Mouse (Mus musculus) embryo, embryonic 11 days (tissue): ENCODE data around the gene Grk5.
"Not testable (repeated sequence)": the region's sequence is repeated elsewhere in the genome, so short reads cannot be mapped to it uniquely, and the experiment has no call there.

ENCODE experiments used
- DNase-seq: peaks from one replicate; pipeline ENCODE4 v3.0.0-alpha.2; 2015

The Grk5 gene

DNA sequence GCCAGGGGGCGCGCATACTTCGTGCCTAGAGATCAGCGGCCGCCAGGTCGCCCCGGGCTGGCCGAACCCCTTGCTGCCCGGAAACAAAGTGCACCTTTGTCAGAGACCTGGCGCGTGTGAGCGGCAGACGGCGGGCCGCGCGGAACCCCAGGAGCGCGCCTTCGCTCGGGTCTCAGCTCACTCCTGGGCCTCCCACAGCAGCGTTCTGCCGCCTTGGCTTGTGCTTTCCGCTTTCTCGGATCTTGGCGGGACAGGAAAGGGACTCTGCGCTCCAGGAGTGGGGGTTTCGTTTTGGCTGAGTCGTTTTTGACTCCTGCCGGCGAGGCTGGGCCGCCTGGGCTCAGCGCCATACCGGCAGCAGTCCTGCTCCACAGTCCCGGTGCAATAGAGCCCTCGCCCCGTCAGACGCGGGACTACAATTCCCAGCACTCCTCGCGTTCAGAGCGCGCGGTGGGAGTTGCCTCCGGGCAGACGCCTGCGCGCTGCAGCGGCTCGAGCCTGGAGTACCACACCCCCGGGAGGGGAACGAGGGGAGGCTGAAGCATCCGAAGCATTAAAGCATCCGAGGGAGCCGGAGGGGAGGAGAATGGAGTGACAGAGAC lies at the start of gene Grk5:
TSS of gene Grk5 (plus strand) at position 36 of the 602 bp plus-strand sequence.
- DNase-seq = peak; percentile 97

DNA sequence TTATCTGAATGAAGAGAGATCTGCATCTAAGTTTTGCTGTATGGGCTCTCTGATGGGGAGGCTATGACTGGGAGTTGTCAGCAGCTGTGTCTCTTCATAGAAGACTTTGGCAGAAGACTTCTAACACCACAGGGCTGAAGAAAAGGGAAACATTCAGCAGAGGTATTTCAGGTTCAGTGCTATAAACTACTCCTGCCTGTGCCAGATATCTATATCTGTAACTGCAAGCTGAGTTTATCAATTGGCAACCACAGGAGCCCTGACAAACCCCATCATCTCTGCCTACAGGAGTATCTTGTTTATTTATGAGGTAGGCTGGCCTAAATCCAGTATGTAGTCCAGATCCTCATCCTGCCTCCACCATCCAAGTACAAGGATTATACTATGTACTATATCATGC lies 46.2 kb upstream of the Grk5 start:
- no peak for DNase-seq

DNA sequence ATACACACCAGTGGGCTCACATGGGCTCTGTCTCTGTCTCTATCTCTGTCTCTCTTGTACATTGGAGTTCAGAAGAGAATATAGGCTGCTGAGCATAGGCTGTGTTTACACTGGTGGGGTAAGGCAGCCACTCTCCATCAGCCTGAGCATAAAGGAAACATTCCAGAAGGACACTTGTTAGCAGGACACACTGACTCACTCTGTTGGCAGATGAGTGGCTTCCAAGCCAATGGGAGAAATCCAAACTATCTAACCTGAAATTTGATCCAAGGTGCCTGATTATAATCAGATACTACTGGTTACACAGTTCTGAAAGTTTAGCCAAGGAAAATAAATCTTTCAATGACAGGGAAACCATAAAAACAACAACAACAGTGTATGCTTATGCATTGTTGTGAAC lies 43.8 kb upstream of the Grk5 start:
- DNase-seq = no peak

DNA sequence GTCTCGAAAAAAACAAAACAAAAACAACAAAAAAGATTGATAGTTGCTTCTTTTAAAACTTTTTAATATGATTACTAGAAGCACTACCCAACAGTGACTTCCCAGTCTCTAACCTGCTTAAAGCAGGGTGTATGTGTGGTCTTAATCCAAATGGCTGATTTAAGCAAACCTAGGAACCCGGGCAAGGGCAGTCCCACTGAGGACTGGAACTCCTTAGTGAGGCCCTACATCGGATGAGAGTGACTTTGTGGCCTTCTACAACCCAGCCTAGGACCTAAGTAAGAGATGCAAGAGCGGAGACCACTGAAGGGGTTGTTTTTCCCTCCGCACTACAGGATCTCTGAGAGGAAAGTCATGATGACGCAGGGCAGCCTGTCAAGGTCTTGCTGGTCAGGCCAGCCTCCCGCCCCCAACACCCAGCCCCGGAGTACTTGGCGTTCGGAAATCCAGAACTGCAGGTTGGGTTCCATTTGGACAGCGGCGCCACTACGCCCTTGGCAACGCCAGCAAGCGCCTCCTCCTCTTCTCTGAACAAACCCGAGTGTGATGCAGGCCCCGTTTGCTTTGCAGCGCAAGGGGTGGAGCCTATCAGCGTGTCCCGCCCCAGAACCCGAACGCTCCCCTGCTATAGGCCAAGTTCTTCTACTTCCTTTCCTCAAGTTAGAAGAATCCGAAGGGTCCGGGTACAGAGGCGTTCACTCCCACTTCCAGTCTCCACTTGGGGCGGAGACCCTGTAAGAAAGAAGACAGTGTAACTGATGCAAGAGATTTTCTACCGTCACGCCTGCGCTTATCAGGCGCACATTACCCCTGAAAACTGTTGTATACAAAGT lies 28.5 kb upstream of the Grk5 start, which contains the start of gene Sfxn4:
TSS of gene Sfxn4 (minus strand) at position 612 of the 833 bp plus-strand sequence.
- DNase-seq = peak; percentile 94

DNA sequence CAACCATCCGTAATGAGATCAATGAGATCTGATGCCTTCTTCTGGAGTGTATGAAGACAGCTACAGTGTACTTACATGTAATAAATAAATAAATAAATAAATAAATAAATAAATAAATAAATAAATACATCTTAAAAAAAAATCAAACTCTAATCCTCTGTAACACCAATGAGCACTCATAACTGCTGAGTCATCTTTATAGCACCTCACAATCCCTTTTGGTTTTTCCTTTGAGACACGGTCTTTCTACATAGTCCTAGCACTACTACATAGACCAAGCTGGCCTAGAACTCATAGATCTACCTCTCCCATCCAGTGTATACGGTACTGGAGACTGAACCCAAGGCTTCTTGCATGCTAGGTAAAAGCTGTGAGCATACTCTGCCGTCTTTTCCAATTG lies 23.4 kb upstream of the Grk5 start:
- not testable (repeated sequence) for DNase-seq

DNA sequence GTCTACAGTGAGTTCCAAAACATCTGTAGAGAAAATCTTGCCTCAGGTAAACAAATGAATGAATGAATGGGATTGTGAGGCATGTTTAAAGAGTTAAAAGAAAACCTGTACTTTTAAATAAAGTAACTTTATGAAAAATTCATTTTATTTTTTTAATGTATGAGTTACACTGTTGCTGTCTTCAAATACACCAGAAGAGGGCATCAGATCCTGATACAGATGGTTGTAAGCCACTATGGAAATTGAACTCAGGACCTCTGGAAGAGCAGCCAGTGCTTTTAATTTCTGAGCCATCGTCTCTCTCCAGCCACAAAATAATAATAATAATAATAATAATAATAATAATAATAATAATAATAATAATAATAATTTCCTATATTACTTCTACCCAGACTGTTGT lies 19.1 kb upstream of the Grk5 start:
- no peak for DNase-seq

DNA sequence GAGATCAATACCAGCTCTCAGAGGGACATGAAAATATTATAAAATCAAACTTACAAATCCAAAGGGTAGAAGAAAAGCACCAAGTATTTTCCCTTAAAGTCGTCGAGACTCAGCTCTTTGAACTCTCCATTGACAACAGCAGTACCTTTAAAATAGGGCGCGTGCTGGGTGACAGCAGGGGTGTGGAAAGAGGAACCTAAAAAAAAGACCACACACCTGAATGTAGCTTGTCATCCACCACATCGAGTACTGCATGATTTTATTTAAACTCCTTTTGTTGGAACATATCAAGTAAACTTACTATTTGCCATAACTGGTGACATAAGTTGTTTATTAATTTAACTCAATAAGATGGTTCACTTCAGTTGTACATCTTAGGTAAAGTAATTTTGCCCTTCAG lies 18.2 kb upstream of the Grk5 start:
- DNase-seq = no peak

DNA sequence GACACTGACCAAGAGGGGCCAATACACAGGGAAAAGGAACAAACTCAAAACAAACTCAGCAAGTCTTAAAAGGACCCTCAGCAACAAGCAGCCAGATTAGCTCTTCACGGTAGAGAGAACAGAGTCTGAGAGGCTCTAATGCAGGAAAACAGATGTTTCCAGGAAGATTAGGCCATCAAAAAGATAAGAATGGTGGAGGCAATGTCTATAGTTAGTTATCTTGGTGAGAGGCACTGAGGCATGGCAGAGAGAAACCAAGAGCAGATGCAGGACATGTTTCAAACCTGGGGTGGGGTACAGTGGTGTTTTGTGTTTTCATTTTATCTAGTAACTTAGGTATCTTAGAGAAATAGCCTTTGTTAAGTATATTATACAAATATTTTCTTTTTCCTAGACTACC lies 17.3 kb upstream of the Grk5 start:
- DNase-seq = no peak

DNA sequence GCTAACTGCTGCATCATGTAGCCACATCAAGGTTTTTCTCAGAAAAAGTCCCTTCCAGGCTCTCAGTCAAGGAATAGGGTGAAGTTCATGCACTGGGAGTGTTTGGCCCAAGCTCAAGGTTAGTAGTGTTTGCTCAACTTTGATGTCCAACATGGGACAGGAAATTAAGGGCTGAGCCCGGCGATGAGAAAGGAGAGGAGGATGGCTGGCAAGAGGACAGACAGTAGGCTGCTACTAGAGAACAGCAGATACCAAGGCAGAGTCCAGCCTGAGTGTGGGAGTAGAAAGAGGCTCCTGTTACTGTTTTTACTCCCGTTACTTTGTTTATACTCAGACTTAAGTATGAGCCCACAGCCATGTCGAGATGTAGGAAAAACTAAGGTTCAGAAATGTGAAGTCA lies 16.0 kb upstream of the Grk5 start:
- DNase-seq = no peak

DNA sequence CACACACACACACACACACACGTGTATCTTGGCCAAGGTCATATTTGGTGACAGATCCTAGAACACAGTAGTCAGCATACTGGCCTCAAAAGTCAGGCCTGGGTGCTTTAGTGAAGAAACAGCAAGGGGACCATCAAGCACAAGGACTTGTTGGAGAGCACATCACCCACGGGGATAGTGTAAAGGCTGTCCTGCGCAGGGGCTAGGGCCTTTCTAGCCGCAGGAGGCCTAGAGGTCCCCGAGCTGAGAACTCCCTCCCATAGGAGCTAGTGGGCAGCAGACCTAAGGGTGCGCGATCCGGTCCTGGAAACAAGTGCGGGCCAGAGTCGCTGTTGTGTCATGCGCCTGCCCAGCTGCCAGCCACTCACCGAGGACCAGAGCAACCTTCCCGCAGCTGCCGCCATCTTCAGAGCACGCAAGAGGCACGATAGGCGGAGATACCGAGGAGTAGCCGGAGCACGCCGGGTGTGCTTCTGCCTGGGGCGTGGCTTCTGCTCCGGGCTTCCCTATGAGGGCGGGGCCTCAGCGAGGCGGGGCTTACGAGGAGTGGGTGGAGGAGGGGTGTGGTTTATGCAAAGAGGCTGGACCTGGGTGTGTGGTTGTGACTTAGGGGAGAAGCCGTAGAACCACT lies 15.4 kb upstream of the Grk5 start, which contains the start of gene Prdx3:
TSS of gene Prdx3 (minus strand) at position 493 of the 631 bp plus-strand sequence.
- peak; percentile 97 for DNase-seq

DNA sequence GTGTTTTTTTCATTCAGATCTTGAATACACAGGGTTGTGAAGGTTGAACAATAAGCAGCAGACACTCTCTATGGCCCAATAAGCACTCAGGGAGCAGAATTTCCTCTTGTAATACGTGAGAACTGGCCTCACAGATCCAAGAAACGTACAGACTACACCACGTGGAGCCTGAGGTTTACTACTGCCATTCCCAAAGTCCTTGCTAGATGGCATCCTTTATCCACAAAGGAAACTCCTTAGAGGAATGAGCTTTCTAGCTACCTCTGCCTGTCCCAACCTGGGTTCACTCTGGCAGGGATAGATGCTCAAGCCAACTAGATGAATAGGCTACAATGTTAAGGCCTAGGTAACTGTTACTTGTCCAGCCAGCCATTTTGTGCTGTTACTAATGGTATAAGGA lies 6.4 kb upstream of the Grk5 start:
- peak; percentile 53 for DNase-seq

DNA sequence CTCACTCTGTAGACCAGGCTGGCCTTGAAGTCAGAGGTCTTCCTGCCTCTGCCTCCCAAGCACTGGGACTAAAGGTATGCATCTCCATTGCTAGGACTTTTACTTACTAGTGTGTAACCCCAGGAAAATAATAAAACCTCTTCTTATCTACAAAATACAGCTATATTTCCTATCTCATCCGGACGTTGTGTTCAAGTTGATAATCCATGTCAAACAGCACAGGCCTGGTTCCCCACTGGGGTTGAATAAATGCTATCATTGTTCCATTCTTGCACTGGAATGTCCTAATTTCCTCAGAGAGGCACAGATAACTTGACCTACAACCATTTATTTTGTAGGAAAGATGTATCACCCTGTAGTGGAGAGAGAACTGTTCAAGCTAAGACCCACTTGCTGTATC lies 1.9 kb upstream of the Grk5 start:
- DNase-seq = no peak

DNA sequence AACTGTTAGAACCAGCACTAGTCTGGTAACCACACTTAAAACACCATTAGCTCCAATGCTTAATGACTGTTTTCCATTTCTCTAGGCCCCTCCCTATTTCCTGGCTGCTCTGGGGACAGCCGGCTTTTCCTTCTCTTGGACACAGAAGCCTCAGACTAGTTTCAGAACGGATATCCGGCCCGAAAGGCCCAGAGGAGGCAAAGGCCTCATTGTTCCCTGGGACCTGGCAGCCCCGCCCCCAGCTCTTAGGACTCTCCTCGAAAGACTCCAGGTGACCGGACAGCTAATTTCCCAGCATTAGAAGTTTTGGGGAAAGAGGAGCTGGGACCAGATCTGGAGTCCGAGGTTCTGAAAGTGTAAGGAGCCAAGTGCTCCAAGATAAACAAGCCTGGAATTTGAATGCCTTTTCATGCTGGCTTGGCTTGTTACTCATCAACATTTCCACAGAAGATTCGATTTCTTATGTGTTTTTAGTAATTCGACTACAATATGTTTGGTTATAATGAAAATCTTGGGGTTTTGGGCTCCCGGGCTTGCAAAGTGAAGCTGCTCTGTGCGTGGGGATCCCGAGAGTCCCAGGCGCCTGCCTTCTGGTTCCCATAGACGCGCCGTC lies 342 bp upstream of the Grk5 start:
- DNase-seq = peak; percentile 80

DNA sequence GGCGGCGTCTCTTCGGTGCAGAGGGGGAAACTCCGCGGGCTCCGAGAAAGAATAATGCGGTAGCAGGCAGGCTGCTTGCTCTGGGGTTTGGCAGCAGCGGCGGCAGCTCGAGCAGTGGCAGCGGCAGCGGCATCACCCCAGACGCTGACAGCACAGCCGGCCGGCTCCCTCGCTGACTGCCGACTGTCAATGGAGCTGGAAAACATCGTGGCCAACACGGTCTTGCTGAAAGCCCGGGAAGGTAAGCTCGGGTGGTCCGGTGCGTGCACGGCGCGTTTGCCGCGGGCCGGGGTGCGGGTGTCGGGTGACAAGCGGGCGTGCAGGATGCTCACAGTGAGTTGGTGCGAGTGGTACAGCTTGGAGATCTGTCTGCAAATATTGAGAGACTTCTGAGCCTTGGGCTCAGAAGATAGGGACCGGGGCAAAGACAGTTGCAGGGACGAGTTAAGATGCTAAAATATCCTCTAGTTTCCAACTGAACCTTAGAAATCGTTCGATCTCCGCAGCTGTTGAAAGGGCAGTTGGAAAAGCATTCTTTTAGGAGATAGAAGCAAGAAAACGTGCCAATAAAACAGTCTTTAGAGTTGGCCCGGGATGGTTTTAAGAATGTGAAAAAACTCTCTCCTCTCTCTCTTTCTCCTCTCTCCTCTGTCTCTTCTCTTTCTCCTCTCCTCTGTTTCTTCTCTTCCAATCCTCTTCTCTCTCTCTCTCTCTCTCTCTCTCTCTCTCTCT lies 1.0 kb downstream of the Grk5 start:
- peak; percentile 68 for DNase-seq

DNA sequence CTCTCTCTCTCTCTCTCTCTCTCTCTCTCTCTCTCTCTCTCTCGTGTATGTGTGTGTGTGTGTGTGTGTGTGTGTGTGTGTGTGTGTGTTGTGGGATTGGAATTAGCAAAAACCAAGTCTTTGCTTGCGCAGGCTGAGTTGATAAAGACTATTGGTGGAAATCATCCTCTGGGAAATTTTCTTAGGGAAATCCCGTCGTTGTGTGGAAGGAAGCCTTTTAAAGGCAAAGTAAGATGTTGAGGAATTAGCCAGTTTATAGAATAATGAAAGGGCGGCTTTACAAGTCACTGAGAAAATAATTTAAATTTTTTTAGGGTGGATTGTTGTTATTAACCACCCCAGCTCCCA lies 1.5 kb downstream of the Grk5 start:
- DNase-seq = peak; percentile 18

DNA sequence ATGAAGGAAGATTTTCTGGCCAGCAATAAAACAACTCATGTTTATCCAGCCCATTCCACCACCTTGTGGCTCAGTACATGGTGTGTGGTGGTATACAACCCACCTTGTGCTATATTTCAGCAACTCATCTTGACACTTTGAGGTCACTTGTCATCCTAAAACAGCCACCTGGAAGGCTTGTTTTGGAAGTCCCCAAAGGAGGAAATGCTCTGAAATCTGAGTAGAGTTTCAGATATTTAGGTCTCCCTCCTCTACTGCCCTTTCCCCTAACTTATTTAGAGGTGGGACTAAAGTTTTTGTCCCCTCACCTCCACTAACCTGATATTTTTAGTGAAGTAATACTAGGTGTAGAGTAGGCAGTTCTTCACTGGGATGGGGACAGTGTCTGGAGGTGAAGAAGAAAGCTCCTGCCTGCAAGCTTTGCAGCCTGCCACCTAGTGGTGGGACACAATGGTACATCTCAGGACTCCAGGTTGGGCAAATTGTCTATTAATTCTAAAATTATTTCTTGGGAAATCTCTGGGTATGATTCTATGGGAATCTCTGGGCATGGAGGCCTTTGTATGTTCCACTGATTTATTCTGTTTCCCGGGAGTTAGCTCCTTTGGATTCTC lies 2.5 kb downstream of the Grk5 start:
- DNase-seq = peak; percentile 78

DNA sequence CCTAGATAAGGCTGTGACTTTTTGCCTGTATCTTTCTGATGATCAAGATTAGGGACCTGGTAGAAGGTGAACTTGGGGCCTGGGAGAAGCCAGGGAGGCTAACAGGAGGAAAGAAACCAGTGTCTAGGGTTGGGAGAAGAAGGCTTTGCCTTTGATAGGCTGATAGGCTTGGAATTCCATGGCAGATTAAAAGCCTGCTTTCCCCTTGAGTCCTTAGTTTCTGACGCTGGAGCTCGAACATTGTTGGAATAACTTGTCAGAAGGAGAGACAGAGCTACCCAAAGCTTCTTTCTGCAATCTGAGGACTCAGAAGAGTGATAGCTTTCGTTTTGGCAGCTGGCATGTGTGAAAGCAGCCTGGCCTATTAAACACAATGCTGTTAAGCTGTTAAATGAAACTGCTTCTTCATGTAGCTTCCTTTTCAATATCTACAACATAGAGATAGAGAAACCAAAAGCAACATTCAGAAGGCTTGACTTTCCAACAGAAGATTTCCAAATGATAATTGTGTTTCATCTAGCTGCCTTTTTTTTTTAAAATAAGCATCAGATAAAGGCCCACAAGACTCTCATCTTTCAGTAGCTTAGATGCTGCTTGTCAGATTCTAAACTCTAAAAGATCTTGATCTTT lies 5.8 kb downstream of the Grk5 start:
- DNase-seq = no peak

DNA sequence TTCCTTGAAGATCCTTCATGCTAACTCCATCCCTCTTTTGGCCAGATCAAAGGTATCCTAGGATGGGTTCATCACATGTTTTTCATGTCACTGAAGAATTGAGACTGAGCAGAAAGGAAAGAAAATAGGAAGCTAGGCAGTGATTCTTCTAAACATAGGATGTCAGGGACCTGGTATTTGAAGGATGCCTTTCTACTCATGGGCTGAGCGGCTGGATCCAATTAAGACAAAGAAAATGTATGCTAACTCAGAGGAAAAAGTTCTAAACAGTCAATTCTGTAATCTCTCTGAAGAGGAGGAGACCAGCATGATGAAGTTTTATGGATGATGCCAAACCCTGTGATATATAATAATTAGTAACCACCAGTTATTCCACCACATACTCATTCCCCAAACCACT lies 13.6 kb downstream of the Grk5 start:
- DNase-seq = no peak

DNA sequence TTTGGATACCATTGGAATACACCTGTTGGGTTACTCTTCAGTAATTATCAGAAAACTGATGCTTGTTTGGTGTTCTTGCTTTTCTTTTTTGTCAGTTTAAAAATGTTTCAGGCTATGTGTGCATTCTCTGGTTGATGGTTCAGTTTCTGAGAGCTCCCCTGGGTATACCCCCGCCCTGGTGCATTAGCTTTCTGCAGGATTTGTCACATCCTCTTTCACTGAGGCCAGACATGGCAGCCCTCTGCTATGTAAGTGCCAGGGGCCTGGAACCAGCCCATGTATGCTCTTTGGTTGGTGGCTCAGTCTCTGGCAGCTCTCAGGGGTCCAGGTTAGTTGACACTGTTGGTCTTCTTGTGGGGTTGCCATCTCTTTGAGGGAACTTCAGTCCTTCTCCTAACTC lies 14.4 kb downstream of the Grk5 start:
- DNase-seq = no peak

DNA sequence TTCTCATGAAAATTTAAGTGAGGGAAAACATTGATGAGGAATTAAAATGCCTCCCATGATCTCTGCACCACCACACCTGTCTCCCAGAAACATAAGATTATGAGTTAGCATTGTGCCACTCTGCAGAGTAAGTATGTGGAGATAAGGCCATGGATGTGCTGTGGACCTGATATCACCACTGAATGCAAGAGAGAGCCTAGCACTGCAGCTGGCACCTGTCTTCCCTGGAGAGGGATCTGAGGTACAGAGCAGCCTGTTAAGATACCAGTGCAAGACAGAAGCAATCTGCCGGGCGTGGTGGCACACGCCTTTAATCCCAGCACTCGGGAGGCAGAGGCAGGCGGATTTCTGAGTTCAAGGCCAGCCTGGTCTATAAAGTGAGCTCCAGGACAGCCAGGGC lies 15.9 kb downstream of the Grk5 start:
- DNase-seq = no peak

DNA sequence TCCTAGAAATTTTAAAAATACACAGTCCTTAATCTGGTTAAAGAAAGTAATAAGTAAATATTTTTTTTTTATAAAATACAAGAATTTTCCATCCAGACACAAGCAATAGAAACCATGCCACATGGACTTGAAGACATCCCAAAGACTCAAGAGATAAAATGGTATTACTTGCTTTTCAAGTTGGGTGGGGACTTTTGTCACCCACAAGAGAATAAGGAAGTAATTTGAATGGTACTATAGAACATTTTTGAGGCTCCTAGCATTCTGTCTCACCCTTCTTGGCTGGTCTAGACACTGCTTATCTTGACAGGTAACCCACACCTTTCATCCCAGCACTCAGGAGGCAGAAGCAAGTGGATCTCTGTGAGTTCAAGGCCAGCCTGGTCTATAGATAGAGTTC lies 20.8 kb downstream of the Grk5 start:
- DNase-seq = no peak

DNA sequence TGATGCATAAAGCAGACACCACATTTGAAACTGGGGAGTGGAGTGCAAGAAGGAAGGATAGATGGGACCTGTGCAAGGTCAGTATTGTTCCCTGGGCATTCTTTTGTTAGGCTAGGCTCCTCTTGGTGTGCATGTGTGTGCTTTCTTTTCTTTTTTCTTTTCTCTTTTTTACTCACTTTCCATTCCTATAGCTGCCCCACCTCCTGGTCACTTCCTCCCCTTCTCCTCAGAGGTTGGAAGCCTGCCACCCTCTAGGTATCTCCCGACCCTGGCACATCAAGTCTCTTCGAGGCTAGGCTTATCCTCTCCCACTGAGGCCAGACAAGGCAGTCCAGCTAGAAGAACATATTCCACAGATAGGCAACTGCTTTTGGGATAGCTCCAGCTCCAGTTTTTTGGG lies 22.1 kb downstream of the Grk5 start:
- DNase-seq = no peak
